Mouse (Mus musculus) lung, postnatal 14 days (tissue): ENCODE results near the gene Sipa1l3.
A peak's percentile ranks its signal among the peaks of the same experiment; 100 is the strongest.

Source experiments
- DNase-seq: peaks from one replicate; pipeline ENCODE4 v3.0.0; 2021

The Sipa1l3 gene

GRCm38 (mm10) chr7:29406855-29407254 is 111.6 kb downstream of the Sipa1l3 start:
- no peak for DNase-seq

- no peak for DNase-seq
These were observed 114.3 kb downstream of the Sipa1l3 start for GRCm38 (mm10) chr7:29404126-29404525.

- no peak for DNase-seq
These were observed 116.4 kb downstream of the Sipa1l3 start for GRCm38 (mm10) chr7:29402015-29402414.

GRCm38 (mm10) chr7:29400451-29400850 is 118.0 kb downstream of the Sipa1l3 start:
- DNase-seq: no peak

GRCm38 (mm10) chr7:29399056-29399455 is 119.4 kb downstream of the Sipa1l3 start:
- no peak for DNase-seq

GRCm38 (mm10) chr7:29397486-29397885 is 121.0 kb downstream of the Sipa1l3 start:
- DNase-seq: no peak

GRCm38 (mm10) chr7:29396943-29397340 is 121.5 kb downstream of the Sipa1l3 start:
- DNase-seq: no peak

GRCm38 (mm10) chr7:29396216-29396942 is 122.1 kb downstream of the Sipa1l3 start:
- DNase-seq: no peak

GRCm38 (mm10) chr7:29395179-29395578 is 123.3 kb downstream of the Sipa1l3 start:
- DNase-seq: no peak

GRCm38 (mm10) chr7:29393292-29393691 is 125.1 kb downstream of the Sipa1l3 start:
- DNase-seq: no peak

- no peak for DNase-seq
These were observed 125.6 kb downstream of the Sipa1l3 start for GRCm38 (mm10) chr7:29392805-29393204.

- DNase-seq: peak; percentile 47
These were observed 126.5 kb downstream of the Sipa1l3 start for GRCm38 (mm10) chr7:29391761-29392512.

- DNase-seq: no peak
These were observed 127.2 kb downstream of the Sipa1l3 start for GRCm38 (mm10) chr7:29391112-29391760.

- no peak for DNase-seq
These were observed 128.2 kb downstream of the Sipa1l3 start for GRCm38 (mm10) chr7:29390234-29390633.

- DNase-seq: no peak
These were observed 130.8 kb downstream of the Sipa1l3 start for GRCm38 (mm10) chr7:29387524-29388068.

GRCm38 (mm10) chr7:29386349-29386748 is 132.1 kb downstream of the Sipa1l3 start:
- DNase-seq: no peak

GRCm38 (mm10) chr7:29385791-29386190 is 132.7 kb downstream of the Sipa1l3 start:
- DNase-seq: no peak

- DNase-seq: peak; percentile 93
These were observed 135.2 kb downstream of the Sipa1l3 start for GRCm38 (mm10) chr7:29383255-29383654.

GRCm38 (mm10) chr7:29381466-29382040 is 136.9 kb downstream of the Sipa1l3 start:
- DNase-seq: no peak

GRCm38 (mm10) chr7:29374054-29374453 is 144.4 kb downstream of the Sipa1l3 start:
- DNase-seq: peak; percentile 39

- DNase-seq: no peak
These were observed 146.3 kb downstream of the Sipa1l3 start for GRCm38 (mm10) chr7:29372123-29372522.

GRCm38 (mm10) chr7:29370031-29370430 is 148.4 kb downstream of the Sipa1l3 start:
- no peak for DNase-seq

GRCm38 (mm10) chr7:29368004-29368320 is 150.5 kb downstream of the Sipa1l3 start:
- DNase-seq: no peak
